ENCODE assay signal across 13 mouse cellular contexts in the genomic region with DNA sequence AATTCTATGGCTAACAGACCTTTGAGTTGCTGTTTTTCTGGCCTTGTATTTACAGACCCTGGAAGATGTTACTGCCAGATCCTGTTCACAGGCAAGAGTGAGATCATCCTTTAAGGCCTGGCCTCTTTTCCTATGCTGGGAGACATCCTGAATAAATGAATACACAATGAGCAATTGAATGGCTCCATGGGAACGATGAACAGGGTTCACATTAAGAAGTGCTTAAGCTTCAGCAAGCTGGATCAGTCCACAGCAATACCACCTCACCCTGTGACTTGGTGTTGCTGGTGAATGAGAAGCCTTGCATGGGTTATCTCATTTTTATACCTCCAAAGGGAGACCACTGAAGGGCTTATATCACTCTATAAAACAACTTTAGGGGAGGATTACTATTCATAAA.
DNase-seq lines count a peak whose midpoint lies in the region; ATAC-seq and TF ChIP-seq lines count a peak whose summit lies in the region.
"Had no signal": no experiment of that assay in that cellular context is flagged by ENCODE, and none has a peak within 500 bp of the region (broad histone marks: within the 10 kb centered on the region; RNA-seq: fewer than 3 reads in every experiment).

No protein-coding gene starts in this region.

- H3K27me3 ChIP-seq in forebrain, embryonic 13.5 days, result no peaks in the 10 kb centered on the region
- H3K27me3 ChIP-seq in hindbrain, postnatal 0 days (ENCODE audit: insufficient read depth, low read length), result no peaks in the 10 kb centered on the region
- H3K27me3 ChIP-seq in neural tube, embryonic 12.5 days (replicated peaks), result no peaks in the 10 kb centered on the region
- H3K27me3 ChIP-seq: heart, embryonic 13.5 days; kidney, embryonic 15.5 days had no signal

- no peak for TF ChIP-seq CTCF in hindbrain, postnatal 0 days (IDR thresholded peaks at IDR 0.05; ENCODE audit: low read depth)
- no peak for TF ChIP-seq CTCF in layer of hippocampus, adult 2 months (conservative IDR thresholded peaks at IDR 0.05)

- H3K4me1 ChIP-seq in forebrain, embryonic 13.5 days, result peaks cover 7% of the 10 kb centered on the region
- H3K4me1 ChIP-seq in hindbrain, postnatal 0 days (ENCODE audit: insufficient read depth, low read length), result no peaks in the 10 kb centered on the region
- no peaks in the 10 kb centered on the region for H3K4me1 ChIP-seq in neural tube, embryonic 12.5 days
- H3K4me1 ChIP-seq: heart, embryonic 13.5 days; kidney, embryonic 15.5 days had no signal

- H3K9me3 ChIP-seq in forebrain, embryonic 13.5 days (replicated peaks), result no peaks in the 10 kb centered on the region
- no peaks in the 10 kb centered on the region for H3K9me3 ChIP-seq in hindbrain, postnatal 0 days (ENCODE audit: low read length)
- H3K9me3 ChIP-seq in neural tube, embryonic 12.5 days, result no peaks in the 10 kb centered on the region
- H3K9me3 ChIP-seq: heart, embryonic 13.5 days; kidney, embryonic 15.5 days had no signal

- no peak overlapping the region for H3K4me2 ChIP-seq in forebrain, embryonic 13.5 days
- H3K4me2 ChIP-seq in hindbrain, postnatal 0 days (ENCODE audit: low read depth, low read length), result no peak overlapping the region
- H3K4me2 ChIP-seq in neural tube, embryonic 12.5 days (replicated peaks), result no peak overlapping the region
- H3K4me2 ChIP-seq: heart, embryonic 13.5 days; kidney, embryonic 15.5 days had no signal

- ATAC-seq in forebrain, embryonic 13.5 days, result peak; percentile 93
- ATAC-seq in hindbrain, postnatal 0 days, result peak; percentile 89
- ATAC-seq in neural tube, embryonic 12.5 days (ENCODE audit: low FRiP score, low read depth), result peak; percentile 91

- H3K9ac ChIP-seq in forebrain, embryonic 13.5 days, result no peak overlapping the region
- H3K9ac ChIP-seq in hindbrain, postnatal 0 days (replicated peaks; ENCODE audit: low read length), result no peak overlapping the region
- H3K9ac ChIP-seq in neural tube, embryonic 12.5 days, result no peak overlapping the region
- H3K9ac ChIP-seq: heart, embryonic 13.5 days; kidney, embryonic 15.5 days; liver, embryonic 14.5 days had no signal

- peak; percentile 6 for DNase-seq in brain, embryonic 18.5 days (ENCODE audit: low read depth, low spot score)
- peak; percentile 58 for DNase-seq in hindbrain, postnatal 0 days (ENCODE audit: low spot score)
- DNase-seq in layer of hippocampus, postnatal 10 days (ENCODE audit: low spot score in 2 of 2), result no peak
- DNase-seq in spleen, adult 12 weeks (ENCODE audit: low spot score), result no peak
- DNase-seq in layer of hippocampus, adult 2 months (ENCODE audit: low spot score in 2 of 2), result no peak
- DNase-seq: cerebellum, adult 9-11 months; gastrocnemius, postnatal 25 days; layer of hippocampus, adult 9-11 months had no signal

- H3K4me3 ChIP-seq in forebrain, embryonic 13.5 days, result no peak overlapping the region
- no peak overlapping the region for H3K4me3 ChIP-seq in hindbrain, postnatal 0 days (ENCODE audit: low read length)
- H3K4me3 ChIP-seq in neural tube, embryonic 12.5 days, result no peak overlapping the region
- H3K4me3 ChIP-seq in layer of hippocampus, adult 2 months, result no peak overlapping the region
- H3K4me3 ChIP-seq: heart, embryonic 13.5 days; kidney, embryonic 15.5 days had no signal

- no peak overlapping the region; the same call in 1 of the 2 replicates for H3K27ac ChIP-seq in forebrain, embryonic 13.5 days
- peak overlapping the region; percentile 59; the same call in 1 of the 2 replicates for H3K27ac ChIP-seq in hindbrain, postnatal 0 days
- H3K27ac ChIP-seq in neural tube, embryonic 12.5 days, result no peak overlapping the region
- H3K27ac ChIP-seq in layer of hippocampus, adult 2 months, result no peak overlapping the region
- H3K27ac ChIP-seq: heart, embryonic 13.5 days; kidney, embryonic 15.5 days; liver, embryonic 14.5 days had no signal

- 25% methylated on average over 1 of the region's 1 CpGs for WGBS in forebrain, embryonic 13.5 days
- 3% methylated on average over 1 of the region's 1 CpGs for WGBS in hindbrain, postnatal 0 days
- 49% methylated on average over 1 of the region's 1 CpGs for WGBS in neural tube, embryonic 12.5 days

- H3K36me3 ChIP-seq in forebrain, embryonic 13.5 days (ENCODE audit: poor library complexity, severe bottlenecking), result no peaks in the 10 kb centered on the region
- no peaks in the 10 kb centered on the region for H3K36me3 ChIP-seq in hindbrain, postnatal 0 days (ENCODE audit: insufficient read depth, low read length)
- no peaks in the 10 kb centered on the region for H3K36me3 ChIP-seq in neural tube, embryonic 12.5 days
- H3K36me3 ChIP-seq: heart, embryonic 13.5 days; kidney, embryonic 15.5 days had no signal

Comparison
In these comparisons a context has a peak if more than half of its experiments do, and no peak if none do; other contexts are left out.
1. DNase-seq: peak in brain, embryonic 18.5 days (single experiment) and hindbrain, postnatal 0 days (single experiment); none in layer of hippocampus, postnatal 10 days (0 of 2), spleen, adult 12 weeks (single experiment) and layer of hippocampus, adult 2 months (0 of 2).
2. Peak in every context shown above with its lines, with median percentiles within 50 percentile points of each other: ATAC-seq.